Mouse (Mus musculus) Patski (cell line): ENCODE results near the gene Smlr1. TPM values are rescaled to one million over a fixed set of nuclear protein-coding genes. Genes with fewer than 3 reads are reported as not detected.
A peak's percentile ranks its signal among the peaks of the same experiment; 100 is the strongest.

Source experiments
- ATAC-seq: fragments of 100-300 bp; one replicate; pipeline ENCODE4 v1.8.0; 2021
- CTCF ChIA-PET: fragments of 350-600 bp; sonication (Branson Sonifier 250); formaldehyde crosslinking; loops from one replicate; lab custom pipeline; 2022; ENCODE audit warnings: inconsistent platforms; lab: Charles Lee
- POLR2A ChIA-PET: fragments of 350-600 bp; sonication (Branson Sonifier 250); formaldehyde crosslinking; loops from one replicate; lab custom pipeline; 2022; ENCODE audit warnings: antibody characterized with exemption, inconsistent platforms; lab: Charles Lee
- DNase-seq: peaks from one replicate; pipeline ENCODE4 v3.0.0-alpha.2; 2011; ENCODE audit warnings: low read depth, low spot score
- H3K27me3 ChIP-seq: fragments of 371-371 bp; one replicate; pipeline ENCODE4 v1.5.1; 2021
- CTCF ChIP-seq: fragments of 100-300 bp; IDR thresholded peaks from one replicate; pipeline ENCODE4 v1.5.1; 2021
- in situ Hi-C: fragments of 300-500 bp; cut with MboI; formaldehyde crosslinking; loops from 3 replicates; pipeline ENCODE4 v1.11.1; 2018; ENCODE audit warnings: low pct_unique_long_range_greater_than_20kb, mixed read lengths
- polyA plus RNA-seq: library from polyadenylated mRNA; unstranded; gene quantifications from one replicate; pipeline ENCODE4 v1.2.3, GENCODE M21; 2021

Smlr1 gene
- polyA plus RNA-seq: not detected

- POLR2A ChIA-PET: no interaction called here
- TF ChIP-seq CTCF: no peak
- CTCF ChIA-PET: no interaction called here
- no peaks in the 10 kb centered on the region for H3K27me3 ChIP-seq
- in situ Hi-C loops: no loop called here
- ATAC-seq (no peak), DNase-seq (no peak)
Measured at GRCm38 (mm10) chr10:25535891-25536331, at the start of gene Smlr1. Gene Smlr1 (minus strand): TSS chr10:25536267.

- ChIA-PET POLR2A (no interaction called here), CTCF (interaction anchor here (1.3 kb wide), 1 partner anchor 11 kb away, joined by 4 read pairs; no protein-coding TSS in a partner anchor)
- no peaks in the 10 kb centered on the region for H3K27me3 ChIP-seq
- ATAC-seq: no peak
- no peak for DNase-seq
- in situ Hi-C loops: no loop called here
- no peak for TF ChIP-seq CTCF
Measured at GRCm38 (mm10) chr10:25584899-25585298, 48.8 kb upstream of the Smlr1 start.

- DNase-seq: no peak
- CTCF ChIA-PET: no interaction called here
Measured at GRCm38 (mm10) chr10:25580066-25580465, 44.0 kb upstream of the Smlr1 start.

GRCm38 (mm10) chr10:25571319-25572240 lies 35.5 kb upstream of the Smlr1 start:
- H3K27me3 ChIP-seq: peaks cover 5% of the 10 kb centered on the region
- CTCF ChIA-PET: no interaction called here
- ATAC-seq (no peak), DNase-seq (no peak)
- TF ChIP-seq CTCF: no peak
- POLR2A ChIA-PET: no interaction called here
- in situ Hi-C loops: no loop called here

More at GRCm38 (mm10) chr10:25580066-25580465, 44.0 kb upstream of the Smlr1 start:
- POLR2A ChIA-PET: no interaction called here
- H3K27me3 ChIP-seq: no peaks in the 10 kb centered on the region
- no peak for ATAC-seq
- in situ Hi-C loops: no loop called here
- no peak for TF ChIP-seq CTCF

GRCm38 (mm10) chr10:25552936-25553335 lies 16.9 kb upstream of the Smlr1 start:
- TF ChIP-seq CTCF: no peak
- ATAC-seq: no peak

GRCm38 (mm10) chr10:25541097-25541496 lies 5.0 kb upstream of the Smlr1 start:
- TF ChIP-seq CTCF: no peak
- in situ Hi-C loops: no loop called here
- no peaks in the 10 kb centered on the region for H3K27me3 ChIP-seq
- POLR2A ChIA-PET: no interaction called here
- no peak for ATAC-seq
- no peak for DNase-seq
- CTCF ChIA-PET: no interaction called here

More at GRCm38 (mm10) chr10:25552936-25553335, 16.9 kb upstream of the Smlr1 start:
- DNase-seq: no peak
- no peaks in the 10 kb centered on the region for H3K27me3 ChIP-seq
- POLR2A ChIA-PET: no interaction called here
- CTCF ChIA-PET: no interaction called here
- in situ Hi-C loops: no loop called here

- ChIA-PET POLR2A (no interaction called here), CTCF (no interaction called here)
- ATAC-seq: no peak
- in situ Hi-C loops: no loop called here
- no peaks in the 10 kb centered on the region for H3K27me3 ChIP-seq
- TF ChIP-seq CTCF: no peak
- DNase-seq: no peak
Measured at GRCm38 (mm10) chr10:25539771-25540168, 3.7 kb upstream of the Smlr1 start.

GRCm38 (mm10) chr10:25539146-25539770 lies 3.2 kb upstream of the Smlr1 start:
- TF ChIP-seq CTCF: peak; percentile 43
- ATAC-seq (no peak), DNase-seq (no peak)
- in situ Hi-C loops: no loop called here
- H3K27me3 ChIP-seq: no peaks in the 10 kb centered on the region
- CTCF ChIA-PET: no interaction called here
- POLR2A ChIA-PET: no interaction called here

- H3K27me3 ChIP-seq: no peaks in the 10 kb centered on the region
- POLR2A ChIA-PET: no interaction called here
- no peak for TF ChIP-seq CTCF
- ATAC-seq (no peak), DNase-seq (no peak)
- CTCF ChIA-PET: no interaction called here
- in situ Hi-C loops: no loop called here
Measured at GRCm38 (mm10) chr10:25538738-25539137, 2.7 kb upstream of the Smlr1 start.

GRCm38 (mm10) chr10:25536621-25537020 lies 554 bp upstream of the Smlr1 start:
- CTCF ChIA-PET: interaction anchor here (1.6 kb wide), 1 partner anchor 603 kb away, joined by 6 read pairs; no protein-coding TSS in a partner anchor
- in situ Hi-C loops: no loop called here
- DNase-seq: no peak
- no peak for ATAC-seq
- POLR2A ChIA-PET: no interaction called here
- no peaks in the 10 kb centered on the region for H3K27me3 ChIP-seq
- TF ChIP-seq CTCF: no peak

- ATAC-seq (no peak), DNase-seq (no peak)
- TF ChIP-seq CTCF: no peak
- in situ Hi-C loops: no loop called here
- no peaks in the 10 kb centered on the region for H3K27me3 ChIP-seq
- CTCF ChIA-PET: no interaction called here
- POLR2A ChIA-PET: no interaction called here
Measured at GRCm38 (mm10) chr10:25534467-25534866, 1.6 kb downstream of the Smlr1 start.
